Mouse (Mus musculus) myocyte (in vitro differentiated cells): ENCODE results near the gene Bnip1. TPM values are rescaled to one million over a fixed set of nuclear protein-coding genes. Genes with fewer than 3 reads are reported as not detected.
A peak's percentile ranks its signal among the peaks of the same experiment; 100 is the strongest.

Experiments
- H3K27me3 ChIP-seq: one replicate; pipeline ENCODE4 v1.6.1; 2011; ENCODE audit not compliant: control insufficient read depth, insufficient read depth, insufficient read length
- H3K36me3 ChIP-seq: one replicate; pipeline ENCODE4 v1.6.1; 2011; ENCODE audit not compliant: control insufficient read depth, insufficient read depth
- H3K4me2 ChIP-seq: one replicate; pipeline ENCODE4 v1.6.1; 2011; ENCODE audit warnings: low read depth, control low read depth
- H3K4me3 ChIP-seq: one replicate; pipeline ENCODE4 v1.5.1; 2011; ENCODE audit warnings: mild to moderate bottlenecking, control low read depth, moderate library complexity
- H3K79me2 ChIP-seq: one replicate; pipeline ENCODE4 v1.6.1; 2011; ENCODE audit not compliant: control insufficient read depth, insufficient read depth
- H3ac ChIP-seq: one replicate; pipeline ENCODE4 v1.6.1; 2011; ENCODE audit not compliant: control insufficient read depth, insufficient read length
- CEBPB ChIP-seq: IDR thresholded peaks from 2 replicates; pipeline ENCODE4 v1.6.1; 2011; ENCODE audit warnings: mild to moderate bottlenecking, moderate library complexity; ENCODE audit not compliant: poor library complexity, insufficient read depth, severe bottlenecking
- E2F4 ChIP-seq: IDR thresholded peaks from one replicate; pipeline ENCODE4 v1.6.1; 2011; ENCODE audit warnings: mild to moderate bottlenecking, control low read depth, moderate library complexity; ENCODE audit not compliant: insufficient read depth
- MAX ChIP-seq: IDR thresholded peaks from one replicate; pipeline ENCODE4 v1.6.1; 2011; ENCODE audit warnings: low read depth, mild to moderate bottlenecking, control low read depth
- MYOD1 ChIP-seq, 3 experiments: IDR thresholded peaks; one replicate each; pipeline ENCODE4 v1.6.1; 2011; ENCODE audit warnings: control low read depth in 2 of 3, low read depth in 2 of 3, mild to moderate bottlenecking in 2 of 3, moderate library complexity in 1 of 3; ENCODE audit not compliant: insufficient read length in 2 of 3, control insufficient read depth in 1 of 3
- MYOG ChIP-seq, 3 experiments: IDR thresholded peaks; one replicate each; pipeline ENCODE4 v1.6.1; 2011; ENCODE audit warnings: control low read depth in 2 of 3, low read depth in 2 of 3, mild to moderate bottlenecking in 2 of 3; ENCODE audit not compliant: insufficient read length in 2 of 3, control insufficient read depth in 1 of 3, insufficient read depth in 1 of 3
- POLR2A ChIP-seq: IDR thresholded peaks from one replicate; pipeline ENCODE4 v1.6.1; 2011; ENCODE audit warnings: low read depth, mild to moderate bottlenecking, control low read depth, moderate library complexity; ENCODE audit not compliant: insufficient read length
- POLR2AphosphoS2 ChIP-seq: IDR thresholded peaks from one replicate; pipeline ENCODE4 v1.6.1; 2011; ENCODE audit warnings: low read depth, control low read depth; ENCODE audit not compliant: insufficient read length
- REST ChIP-seq: IDR thresholded peaks from one replicate; pipeline ENCODE4 v1.6.1; 2011; ENCODE audit warnings: mild to moderate bottlenecking, control low read depth, moderate library complexity; ENCODE audit not compliant: insufficient read depth, insufficient read length
- SRF ChIP-seq: IDR thresholded peaks from one replicate; pipeline ENCODE4 v1.6.1; 2011; ENCODE audit warnings: low read depth; ENCODE audit not compliant: control insufficient read depth, insufficient read length
- TCF12 ChIP-seq: IDR thresholded peaks from one replicate; pipeline ENCODE4 v1.6.1; 2011; ENCODE audit warnings: mild to moderate bottlenecking, control low read depth; ENCODE audit not compliant: poor library complexity, insufficient read depth, severe bottlenecking
- TCF3 ChIP-seq: IDR thresholded peaks from one replicate; pipeline ENCODE4 v1.6.1; 2011; ENCODE audit warnings: low read depth, control low read depth; ENCODE audit not compliant: insufficient read length
- USF1 ChIP-seq: IDR thresholded peaks from one replicate; pipeline ENCODE4 v1.6.1; 2011; ENCODE audit warnings: low read depth, mild to moderate bottlenecking, control low read depth, moderate library complexity
- polyA plus RNA-seq: library from polyadenylated mRNA; unstranded; fragments of >200 nt; fragmentation: generic; extraction: Trizol; gene quantifications from one replicate; pipeline ENCODE4 v1.2.1, GENCODE M21; 2012; ENCODE audit warnings: missing spikeins

The Bnip1 gene
- polyA plus RNA-seq, 1 experiment: 31.8 TPM

DNA sequence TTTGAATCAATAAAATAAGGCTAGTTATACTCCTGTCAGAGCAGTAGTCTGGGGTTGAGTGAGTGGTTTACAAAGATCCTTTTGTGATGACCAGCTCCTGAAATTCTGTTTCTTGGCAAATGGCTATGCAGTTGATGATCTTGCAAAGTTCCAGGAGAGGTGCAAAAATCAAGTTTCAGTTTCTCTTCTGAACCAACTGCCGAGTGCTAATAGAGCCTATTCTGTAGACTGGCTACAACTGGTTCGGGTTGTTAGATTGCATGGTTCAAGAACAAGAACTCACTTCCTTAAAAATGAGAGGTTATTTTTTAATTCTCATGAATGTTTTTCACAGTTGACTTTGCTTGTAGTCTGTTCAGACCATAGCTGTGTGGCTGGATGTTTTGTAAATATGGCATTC, 27.4 kb upstream of the Bnip1 start:
- no peak overlapping the region for H3K4me3 ChIP-seq

DNA sequence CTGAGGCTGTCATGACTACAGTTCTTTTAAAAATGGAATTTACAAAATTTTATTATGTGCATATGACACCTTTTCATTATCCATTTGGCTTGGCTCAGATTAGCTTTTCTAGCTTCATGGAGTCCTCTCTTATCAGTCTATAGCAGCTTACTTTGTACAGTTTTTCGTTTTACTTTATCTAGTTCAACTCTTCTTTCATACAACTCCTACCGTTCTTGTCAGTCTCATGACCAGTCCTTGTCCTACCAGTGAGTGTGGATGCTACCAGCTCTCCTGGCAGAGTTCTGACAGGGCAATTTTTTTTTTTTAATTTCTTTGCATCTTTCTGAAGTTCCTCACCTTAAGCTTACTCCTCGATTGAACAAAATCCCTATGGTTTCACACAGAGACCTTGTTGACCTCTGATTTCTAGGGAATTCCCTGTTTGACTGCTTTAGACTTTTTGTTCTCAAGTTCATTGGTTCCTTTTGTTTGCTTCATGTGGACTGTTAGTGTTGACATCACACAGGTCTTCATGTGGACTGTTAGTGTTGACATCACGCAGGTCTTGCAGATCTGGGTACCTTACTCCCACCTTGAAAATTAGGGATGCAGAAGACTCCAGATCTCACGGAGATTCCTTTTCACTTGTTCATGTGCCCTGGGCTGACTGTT, 13.6 kb upstream of the Bnip1 start:
- no peaks in the 10 kb centered on the region for H3K27me3 ChIP-seq
- H3K4me3 ChIP-seq: no peak overlapping the region
- no peak overlapping the region for H3ac ChIP-seq
- H3K36me3 ChIP-seq: peaks cover 7% of the 10 kb centered on the region
- TF ChIP-seq TCF12 (no peak), POLR2A (no peak), E2F4 (no peak), MAX (no peak), TCF3 (no peak), POLR2AphosphoS2 (no peak), REST (no peak), USF1 (no peak), CEBPB (no peak), MYOD1 (IDR thresholded peaks at IDR 0.05; ENCODE audit: control insufficient read depth in 1 of 3, insufficient read length in 2 of 3, low read depth in 2 of 3) (no peak), MYOG (IDR thresholded peaks at IDR 0.05; ENCODE audit: control insufficient read depth in 1 of 3, insufficient read depth in 1 of 3, insufficient read length in 2 of 3, low read depth in 2 of 3) (no peak), SRF (no peak)
- no peak overlapping the region for H3K4me2 ChIP-seq
- no peaks in the 10 kb centered on the region for H3K79me2 ChIP-seq

More for the DNA sequence above, 27.4 kb upstream of the Bnip1 start:
- H3K79me2 ChIP-seq: no peaks in the 10 kb centered on the region
- H3ac ChIP-seq: no peak overlapping the region
- no peaks in the 10 kb centered on the region for H3K27me3 ChIP-seq
- peak overlapping the region; percentile 47 for H3K4me2 ChIP-seq
- TF ChIP-seq REST: no peak
- no peak for TF ChIP-seq TCF12
- TF ChIP-seq POLR2AphosphoS2: no peak
- no peak for TF ChIP-seq MAX
- no peak for TF ChIP-seq TCF3
- TF ChIP-seq USF1: no peak
- no peak for TF ChIP-seq MYOD1 (IDR thresholded peaks at IDR 0.05; ENCODE audit: control insufficient read depth in 1 of 3, insufficient read length in 2 of 3, low read depth in 2 of 3)
- TF ChIP-seq E2F4: no peak
- TF ChIP-seq SRF: no peak
- TF ChIP-seq POLR2A: no peak
- TF ChIP-seq CEBPB: no peak
- no peak for TF ChIP-seq MYOG (IDR thresholded peaks at IDR 0.05; ENCODE audit: control insufficient read depth in 1 of 3, insufficient read depth in 1 of 3, insufficient read length in 2 of 3, low read depth in 2 of 3)
- peaks cover 3% of the 10 kb centered on the region for H3K36me3 ChIP-seq

DNA sequence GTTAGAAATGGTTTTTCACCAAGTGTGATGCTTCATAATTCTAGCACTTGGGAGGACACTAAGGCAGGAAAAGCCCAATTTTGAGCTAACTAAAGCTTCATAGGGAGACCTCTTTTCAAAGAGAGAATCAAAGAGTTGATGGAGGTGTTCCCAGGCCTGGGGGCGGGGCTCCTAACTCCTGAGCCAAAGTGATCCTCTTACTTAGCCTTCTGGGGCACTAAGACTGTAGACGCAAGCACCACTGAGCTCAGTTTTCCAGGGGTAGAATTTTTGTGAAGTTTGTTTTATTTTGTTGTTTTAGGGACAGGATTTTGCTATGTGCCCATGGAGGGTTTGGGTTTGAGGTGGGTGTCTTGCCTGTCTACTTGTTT, 13.1 kb upstream of the Bnip1 start:
- Histone ChIP-seq H3K79me2 (no peaks in the 10 kb centered on the region), H3K4me2 (no peak overlapping the region), H3K4me3 (no peak overlapping the region), H3K27me3 (no peaks in the 10 kb centered on the region), H3ac (no peak overlapping the region), H3K36me3 (peaks cover 7% of the 10 kb centered on the region)
- TF ChIP-seq USF1 (no peak), SRF (no peak), MAX (no peak), TCF3 (no peak), E2F4 (no peak), CEBPB (no peak), POLR2AphosphoS2 (no peak), POLR2A (no peak), TCF12 (no peak), MYOG (IDR thresholded peaks at IDR 0.05; ENCODE audit: control insufficient read depth in 1 of 3, insufficient read depth in 1 of 3, insufficient read length in 2 of 3, low read depth in 2 of 3) (no peak), REST (no peak), MYOD1 (IDR thresholded peaks at IDR 0.05; ENCODE audit: control insufficient read depth in 1 of 3, insufficient read length in 2 of 3, low read depth in 2 of 3) (no peak)

DNA sequence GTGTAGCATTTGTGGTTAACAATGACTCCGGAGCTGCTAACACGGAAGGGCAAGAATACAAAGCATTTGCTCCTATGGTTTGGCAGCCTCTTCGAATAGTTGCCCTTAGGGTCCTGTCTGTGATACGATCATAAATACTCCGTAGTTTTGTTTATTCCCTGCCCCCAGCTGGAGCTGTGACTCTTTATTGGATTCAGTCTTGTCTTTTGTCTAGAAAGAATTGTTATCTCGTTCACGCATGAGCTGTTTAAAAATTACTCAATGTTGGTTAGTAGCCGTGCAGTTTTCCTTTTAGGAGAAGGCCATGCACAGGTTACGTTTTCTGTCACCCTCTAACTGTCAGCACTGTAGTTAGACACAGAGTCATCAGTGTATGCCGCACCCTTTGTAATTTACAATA, 4.7 kb upstream of the Bnip1 start:
- Histone ChIP-seq H3K4me2 (no peak overlapping the region), H3K4me3 (no peak overlapping the region), H3K36me3 (peaks cover 4% of the 10 kb centered on the region), H3K27me3 (no peaks in the 10 kb centered on the region), H3K79me2 (no peaks in the 10 kb centered on the region), H3ac (no peak overlapping the region)
- no peak for TF ChIP-seq REST

DNA sequence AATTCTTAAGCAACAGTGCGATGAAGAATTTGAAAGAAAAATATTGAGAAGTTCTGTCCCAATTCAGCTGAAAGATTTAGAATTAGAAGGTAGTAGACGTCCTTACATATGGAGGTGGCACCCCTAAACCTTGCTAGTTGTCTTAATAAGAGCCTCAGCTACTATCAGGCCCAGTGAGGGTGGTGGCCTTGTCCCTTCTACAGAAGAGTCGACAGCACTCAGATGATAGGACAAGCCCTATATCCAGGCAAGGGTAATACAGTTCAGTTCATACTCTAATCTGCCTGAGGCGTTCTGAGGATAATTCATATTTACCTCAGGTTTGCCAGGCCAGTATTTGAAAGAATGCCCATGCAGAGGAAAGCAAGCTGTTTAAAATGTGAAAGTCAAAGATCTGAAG, 2.9 kb upstream of the Bnip1 start:
- no peaks in the 10 kb centered on the region for H3K27me3 ChIP-seq
- H3K36me3 ChIP-seq: peaks cover 4% of the 10 kb centered on the region
- no peaks in the 10 kb centered on the region for H3K79me2 ChIP-seq
- TF ChIP-seq CEBPB (no peak), TCF3 (no peak), USF1 (no peak), REST (no peak), MAX (no peak), POLR2AphosphoS2 (no peak), TCF12 (no peak), SRF (no peak), MYOG (IDR thresholded peaks at IDR 0.05; ENCODE audit: control insufficient read depth in 1 of 3, insufficient read depth in 1 of 3, insufficient read length in 2 of 3, low read depth in 2 of 3) (no peak), E2F4 (no peak), MYOD1 (IDR thresholded peaks at IDR 0.05; ENCODE audit: control insufficient read depth in 1 of 3, insufficient read length in 2 of 3, low read depth in 2 of 3) (no peak), POLR2A (no peak)
- no peak overlapping the region for H3K4me2 ChIP-seq
- no peak overlapping the region for H3K4me3 ChIP-seq
- no peak overlapping the region for H3ac ChIP-seq
